Comparison of ENCODE assay signal across 9 mouse cellular contexts in genomic region chr4:128365851-128366250, GRCm38 (mm10).
DNase-seq lines count a peak whose midpoint lies in the region.
"Had no signal": no experiment of that assay in that cellular context is flagged by ENCODE, and none has a peak within 500 bp of the region (broad histone marks: within the 10 kb centered on the region; RNA-seq: fewer than 3 reads in every experiment).

No protein-coding gene starts in this region.

- DNase-seq in cerebellum, adult 18-20 months = peak; percentile 8 to 10
- no peak for DNase-seq in cerebellum, adult 11 months
- DNase-seq in cerebellum, adult 9-11 months = peak; percentile 12
- no peak for DNase-seq in cerebellum, postnatal 4 days (ENCODE audit: low spot score in 2 of 2)
- DNase-seq: adrenal gland, adult 2 months; adrenal gland, postnatal 10 days; adrenal gland, postnatal 25 days; embryo, embryonic 11 days; gastrocnemius, adult 2 months had no signal

Comparison
In these comparisons a context has a peak if more than half of its experiments do, and no peak if none do; other contexts are left out.
1. DNase-seq: peak in cerebellum, adult 18-20 months (2 of 2) and cerebellum, adult 9-11 months (single experiment); none in cerebellum, adult 11 months (single experiment) and cerebellum, postnatal 4 days (0 of 2).